Mouse (Mus musculus) neural tube, embryonic 15.5 days (tissue): ENCODE measurements at regions not wholly inside any gene's neighbourhood (a gene's known extent, or its start where the extent isn't known, plus 50 kb on each side); places are given as distances from the start of the nearest gene placed in this dataset.

Source experiments
- ATAC-seq: fragments of 200-750 bp; cut with Nextera tagmentation; 2 replicates; pipeline ENCODE4 v1.8.0; 2017; ENCODE audit warnings: mild to moderate bottlenecking, moderate TSS enrichment, moderate library complexity; ENCODE audit not compliant: low FRiP score
- H3K27ac ChIP-seq: fragments of 300-500 bp; sonication (generic); replicated peaks from 2 replicates; pipeline ENCODE4 v1.5.1; 2015; ENCODE audit warnings: mild to moderate bottlenecking, inconsistent platforms
- H3K27me3 ChIP-seq: fragments of 300-500 bp; sonication (generic); replicated peaks from 2 replicates; pipeline ENCODE4 v1.6.1; 2015; ENCODE audit warnings: inconsistent platforms
- H3K36me3 ChIP-seq: fragments of 300-500 bp; sonication (generic); 2 replicates; pipeline ENCODE4 v1.6.1; 2015; ENCODE audit warnings: inconsistent platforms
- H3K4me1 ChIP-seq: fragments of 300-500 bp; sonication (generic); 2 replicates; pipeline ENCODE4 v1.6.1; 2015; ENCODE audit warnings: inconsistent platforms
- H3K4me2 ChIP-seq: fragments of 300-500 bp; sonication (generic); 2 replicates; pipeline ENCODE4 v1.6.1; 2015; ENCODE audit warnings: inconsistent platforms, mild to moderate bottlenecking, moderate library complexity
- H3K4me3 ChIP-seq: fragments of 300-500 bp; sonication (generic); replicated peaks from 2 replicates; pipeline ENCODE4 v1.5.1; 2015; ENCODE audit warnings: mild to moderate bottlenecking, inconsistent platforms
- H3K9ac ChIP-seq: fragments of 300-500 bp; sonication (generic); replicated peaks from 2 replicates; pipeline ENCODE4 v1.6.1; 2015; ENCODE audit warnings: mild to moderate bottlenecking, inconsistent platforms
- H3K9me3 ChIP-seq: fragments of 300-500 bp; sonication (generic); replicated peaks from 2 replicates; pipeline ENCODE4 v1.6.1; 2016; ENCODE audit warnings: inconsistent platforms
- WGBS: fragments of 180-500 bp; shearing (Covaris S2); methylation state at CpG from one replicate; pipeline ENCODE4 v1.1.7; 2015; ENCODE audit warnings: mixed read lengths; 5-methylcytosine and 5-hydroxymethylcytosine counted together

DNA sequence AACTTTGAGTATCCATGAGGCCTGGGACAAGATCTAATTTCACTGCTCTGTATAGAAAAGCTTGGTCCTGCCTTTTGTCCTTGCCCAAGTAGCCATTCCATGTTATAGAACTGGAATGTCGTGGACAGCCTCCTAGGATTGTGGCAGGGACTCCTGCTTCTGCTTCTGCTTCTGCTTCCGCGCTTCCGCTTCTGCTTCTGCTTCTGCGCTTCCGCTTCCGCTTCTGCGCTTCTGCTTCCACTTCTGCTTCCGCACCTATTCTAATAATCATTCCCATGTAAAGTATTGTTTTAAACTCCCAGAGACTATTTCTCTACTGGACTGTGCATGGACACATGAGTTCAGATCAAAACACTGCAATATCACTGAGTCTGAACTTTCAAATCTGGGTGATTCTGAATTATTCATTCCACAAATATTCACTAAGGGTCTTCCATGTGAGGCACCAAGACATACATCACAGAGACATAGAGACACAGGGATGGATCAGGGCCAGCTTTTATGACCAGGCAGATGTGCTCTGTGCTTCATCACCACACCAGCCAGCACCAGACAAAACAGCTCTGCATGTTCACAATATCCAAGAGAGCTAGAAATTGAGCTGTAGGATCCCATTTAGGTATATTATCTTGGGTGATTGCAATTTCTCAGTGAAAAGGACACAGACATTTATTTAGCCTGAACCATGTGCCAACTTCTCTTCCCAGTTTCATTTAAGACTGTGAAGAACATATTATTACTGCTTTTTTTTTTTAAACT lies 360.5 kb upstream of the Gm6657 start:
- Histone ChIP-seq H3K36me3 (no peaks in the 10 kb centered on the region), H3K27me3 (no peaks in the 10 kb centered on the region), H3K4me1 (no peaks in the 10 kb centered on the region), H3K27ac (no peak overlapping the region), H3K4me3 (no peak overlapping the region), H3K4me2 (no peak overlapping the region), H3K9ac (no peak overlapping the region), H3K9me3 (no peaks in the 10 kb centered on the region)
- no peak for ATAC-seq
- WGBS = 95% methylated on average over 9 of the region's 9 CpGs

DNA sequence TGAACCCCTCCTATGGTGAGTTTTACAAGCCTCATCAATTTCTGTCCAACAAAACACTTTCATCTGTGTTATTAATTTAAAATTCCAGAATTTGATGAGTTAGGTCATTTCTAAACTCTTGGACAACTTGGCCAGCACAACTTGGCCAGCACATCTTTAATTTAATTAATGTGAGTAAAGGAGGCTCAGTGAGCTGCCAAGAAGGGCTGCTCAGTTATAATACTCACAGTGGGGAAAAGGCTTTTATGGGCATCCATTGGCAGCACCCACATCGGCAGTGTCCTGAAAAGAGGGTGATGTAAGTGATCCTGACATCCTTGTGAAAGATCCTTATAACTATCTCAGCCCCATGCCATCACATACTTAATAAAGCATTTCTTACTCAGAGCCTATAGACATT lies 359.2 kb upstream of the Gm6657 start:
- Histone ChIP-seq H3K4me1 (no peaks in the 10 kb centered on the region), H3K9ac (no peak overlapping the region), H3K27me3 (no peaks in the 10 kb centered on the region), H3K36me3 (no peaks in the 10 kb centered on the region), H3K27ac (no peak overlapping the region), H3K9me3 (no peaks in the 10 kb centered on the region), H3K4me3 (no peak overlapping the region), H3K4me2 (no peak overlapping the region)
- 81% methylated on average over 1 of the region's 1 CpGs for WGBS
- ATAC-seq = no peak

GRCm38 (mm10) chr12:77836231-77836630 lies 357.8 kb upstream of the Gm6657 start:
- H3K4me1 ChIP-seq = no peaks in the 10 kb centered on the region
- H3K4me2 ChIP-seq = no peak overlapping the region
- no peaks in the 10 kb centered on the region for H3K36me3 ChIP-seq
- WGBS = 66% methylated on average over 2 of the region's 2 CpGs
- no peak for ATAC-seq
- H3K27ac ChIP-seq = no peak overlapping the region
- no peak overlapping the region for H3K4me3 ChIP-seq
- no peak overlapping the region for H3K9ac ChIP-seq
- H3K9me3 ChIP-seq = no peaks in the 10 kb centered on the region
- no peaks in the 10 kb centered on the region for H3K27me3 ChIP-seq

- no peak overlapping the region for H3K9ac ChIP-seq
- no peak for ATAC-seq
- H3K36me3 ChIP-seq = no peaks in the 10 kb centered on the region
Measured at GRCm38 (mm10) chr12:77841844-77842415, 352.1 kb upstream of the Gm6657 start.

GRCm38 (mm10) chr12:77852595-77853577 lies 341.2 kb upstream of the Gm6657 start:
- no peak overlapping the region for H3K4me3 ChIP-seq
- no peak overlapping the region for H3K27ac ChIP-seq
- no peaks in the 10 kb centered on the region for H3K9me3 ChIP-seq
- peaks cover 16% of the 10 kb centered on the region for H3K4me1 ChIP-seq
- no peak overlapping the region for H3K9ac ChIP-seq
- no peak overlapping the region for H3K4me2 ChIP-seq
- no peaks in the 10 kb centered on the region for H3K27me3 ChIP-seq
- ATAC-seq = no peak
- WGBS = 28% methylated on average over 9 of the region's 9 CpGs
- H3K36me3 ChIP-seq = no peaks in the 10 kb centered on the region

More at GRCm38 (mm10) chr12:77841844-77842415, 352.1 kb upstream of the Gm6657 start:
- H3K4me3 ChIP-seq = no peak overlapping the region
- H3K27me3 ChIP-seq = no peaks in the 10 kb centered on the region
- no peaks in the 10 kb centered on the region for H3K4me1 ChIP-seq
- H3K27ac ChIP-seq = no peak overlapping the region
- H3K9me3 ChIP-seq = no peaks in the 10 kb centered on the region
- no peak overlapping the region for H3K4me2 ChIP-seq
- WGBS = 52% methylated on average over 7 of the region's 7 CpGs

DNA sequence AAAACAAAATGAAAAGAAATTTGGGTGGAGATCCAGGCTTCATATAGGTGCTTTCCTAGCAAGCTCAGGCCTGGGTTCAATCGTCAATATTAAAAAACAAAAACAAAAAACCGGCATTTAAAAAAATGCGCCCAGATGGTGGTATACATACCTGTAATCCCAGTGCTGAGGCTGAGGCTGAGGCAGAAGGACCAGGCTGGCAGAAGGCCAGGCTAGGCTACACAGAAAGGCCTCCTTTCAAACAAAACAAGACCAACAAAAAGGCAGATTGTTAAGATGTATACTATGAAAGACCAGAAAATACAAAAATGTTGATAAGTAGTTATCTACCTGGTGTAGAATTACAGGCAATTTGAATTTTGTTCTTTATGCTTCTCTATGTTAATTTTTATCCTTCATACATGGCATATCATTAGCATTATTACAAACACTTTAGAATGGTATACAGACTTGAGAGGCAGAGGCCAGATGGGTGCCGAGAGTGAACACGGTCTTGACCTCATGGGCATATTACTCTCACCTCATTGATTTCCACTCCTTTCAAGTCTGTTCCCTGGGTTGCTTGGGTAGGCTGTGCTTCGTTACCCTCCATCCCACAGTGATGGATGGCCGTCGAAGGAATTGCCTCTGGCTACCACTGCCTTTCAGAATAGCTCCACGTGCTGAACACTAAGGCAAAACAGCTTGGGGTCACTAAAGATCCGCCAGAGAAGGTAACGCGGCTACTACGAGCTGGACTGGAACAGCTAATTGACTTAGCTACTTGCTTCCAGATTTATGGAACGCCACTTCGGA lies 339.6 kb upstream of the Gm6657 start:
- no peak for ATAC-seq
- no peak overlapping the region for H3K27ac ChIP-seq
- H3K9me3 ChIP-seq = no peaks in the 10 kb centered on the region
- no peak overlapping the region for H3K4me2 ChIP-seq
- WGBS = 25% methylated on average over 15 of the region's 15 CpGs
- H3K27me3 ChIP-seq = no peaks in the 10 kb centered on the region
- peaks cover 16% of the 10 kb centered on the region for H3K4me1 ChIP-seq
- H3K9ac ChIP-seq = no peak overlapping the region
- H3K4me3 ChIP-seq = no peak overlapping the region
- H3K36me3 ChIP-seq = no peaks in the 10 kb centered on the region

- peak; percentile 19; the same call in 1 of the 2 replicates for ATAC-seq
- Histone ChIP-seq H3K4me1 (peaks cover 21% of the 10 kb centered on the region), H3K9me3 (no peaks in the 10 kb centered on the region), H3K36me3 (no peaks in the 10 kb centered on the region), H3K27me3 (no peaks in the 10 kb centered on the region), H3K4me2 (no peak overlapping the region), H3K4me3 (no peak overlapping the region), H3K27ac (no peak overlapping the region), H3K9ac (no peak overlapping the region)
- 35% methylated on average over 12 of the region's 12 CpGs for WGBS
Measured at GRCm38 (mm10) chr12:77855796-77856195, 338.2 kb upstream of the Gm6657 start.

- no peaks in the 10 kb centered on the region for H3K27me3 ChIP-seq
- H3K4me1 ChIP-seq = peaks cover 26% of the 10 kb centered on the region
- 67% methylated on average over 4 of the region's 4 CpGs for WGBS
- no peaks in the 10 kb centered on the region for H3K9me3 ChIP-seq
- ATAC-seq = no peak
- no peaks in the 10 kb centered on the region for H3K36me3 ChIP-seq
- H3K27ac ChIP-seq = no peak overlapping the region
- H3K9ac ChIP-seq = no peak overlapping the region
- H3K4me3 ChIP-seq = no peak overlapping the region
- no peak overlapping the region for H3K4me2 ChIP-seq
Measured at GRCm38 (mm10) chr12:77857281-77857680, 336.8 kb upstream of the Gm6657 start.

DNA sequence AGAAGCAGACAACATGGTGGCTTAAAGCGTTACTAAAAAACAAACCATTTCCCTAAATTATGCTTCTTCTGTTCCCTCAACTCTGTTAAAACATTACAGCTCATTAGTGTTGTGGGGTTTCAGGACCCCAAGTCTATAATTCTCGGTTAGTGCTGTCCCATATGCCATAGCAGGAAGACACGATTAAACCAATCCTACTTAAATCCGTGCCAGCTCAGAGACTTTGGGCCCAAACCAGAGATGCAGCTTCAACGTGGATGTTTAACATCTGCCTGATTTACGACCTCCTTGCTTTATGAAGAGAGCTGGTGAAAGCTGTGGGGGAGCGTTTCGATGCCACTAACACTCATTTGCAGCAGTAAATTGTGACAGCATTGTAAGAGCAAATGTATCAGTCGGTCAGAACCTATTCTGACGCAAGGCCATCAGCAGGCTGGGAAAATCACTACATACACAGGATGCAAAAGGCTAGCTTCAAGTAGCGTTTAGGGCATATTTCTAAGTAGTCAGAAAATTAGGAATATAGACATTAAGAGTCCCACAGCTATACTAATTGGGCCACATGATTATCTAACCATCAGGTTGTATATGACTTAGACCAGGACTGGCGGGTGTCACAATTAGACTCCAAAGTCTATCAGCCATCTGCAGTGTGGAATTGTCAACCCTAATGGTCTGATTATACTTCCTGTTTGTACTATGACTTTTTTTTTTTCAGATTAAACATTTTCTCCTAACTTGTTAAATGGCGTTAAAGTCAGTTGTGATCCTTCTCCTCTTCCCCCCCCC lies 333.1 kb upstream of the Gm6657 start:
- no peak overlapping the region for H3K4me3 ChIP-seq
- no peak overlapping the region for H3K4me2 ChIP-seq
- WGBS = 31% methylated on average over 13 of the region's 13 CpGs
- H3K36me3 ChIP-seq = no peaks in the 10 kb centered on the region
- peak; percentile 61; the same call in 1 of the 2 replicates for ATAC-seq
- H3K9ac ChIP-seq = no peak overlapping the region
- H3K4me1 ChIP-seq = peaks cover 15% of the 10 kb centered on the region
- H3K9me3 ChIP-seq = no peaks in the 10 kb centered on the region
- 0 out of 2 replicates have a peak, but pooled peaks cover 3% of the 10 kb centered on the region for H3K27me3 ChIP-seq
- no peak overlapping the region for H3K27ac ChIP-seq

DNA sequence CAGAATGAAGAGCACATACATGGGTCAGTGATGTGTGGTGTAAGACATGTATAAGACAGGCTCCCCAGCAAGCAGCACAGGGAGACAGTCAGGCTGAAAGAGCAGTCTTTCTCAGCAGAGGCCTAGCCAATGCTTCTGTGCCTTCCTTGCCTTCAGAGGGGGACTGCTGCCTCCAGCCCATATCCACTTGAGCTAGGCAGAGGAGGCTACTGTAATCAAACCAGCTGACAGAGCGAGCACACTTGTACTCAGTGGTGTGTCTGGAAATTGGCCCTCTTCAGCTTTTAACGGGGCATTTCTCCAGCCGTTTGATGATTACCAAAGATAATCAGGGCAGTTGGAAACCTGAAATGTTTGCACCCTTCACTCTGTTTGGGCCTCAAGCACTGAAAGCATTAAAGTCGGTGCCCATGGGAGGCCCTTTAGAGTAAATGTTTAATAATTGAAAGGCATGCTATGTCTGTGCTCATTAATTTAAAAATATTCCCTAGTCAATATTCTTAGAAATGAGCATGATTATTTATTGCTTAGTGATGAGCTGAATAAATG lies 326.0 kb upstream of the Gm6657 start:
- Histone ChIP-seq H3K4me2 (no peak overlapping the region), H3K36me3 (no peaks in the 10 kb centered on the region), H3K4me3 (no peak overlapping the region), H3K27ac (no peak overlapping the region), H3K9ac (no peak overlapping the region), H3K9me3 (no peaks in the 10 kb centered on the region), H3K27me3 (0 out of 2 replicates have a peak, but pooled peaks cover under 1% of the 10 kb centered on the region), H3K4me1 (peaks cover 4% of the 10 kb centered on the region; the same call in 1 of the 2 replicates)
- 47% methylated on average over 4 of the region's 4 CpGs for WGBS
- ATAC-seq = no peak
